Mouse (Mus musculus): ENCODE data around the gene Hmcn1.

DNA sequence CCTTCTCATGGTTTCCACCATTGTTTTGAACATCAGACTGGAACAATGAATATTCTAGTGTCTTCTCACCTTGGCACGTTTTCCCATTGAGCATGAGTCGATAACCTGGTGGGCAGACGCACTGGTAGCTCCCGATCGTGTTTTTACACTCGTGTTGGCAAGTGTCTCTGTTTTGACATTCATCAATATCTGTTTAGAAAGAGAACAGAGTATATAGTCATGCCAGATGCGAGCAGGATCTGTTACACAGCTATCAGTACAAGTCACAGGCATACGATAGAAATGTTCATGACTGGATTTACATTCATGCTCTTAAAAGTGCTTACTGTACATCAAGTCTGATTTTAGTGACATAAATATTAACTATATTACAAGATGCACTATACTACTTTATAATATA is 419.8 kb downstream of the Hmcn1 start:
- no peak for TF ChIP-seq POLR2A (IDR thresholded peaks at IDR 0.05; ENCODE audit: borderline replicate concordance, low read depth, low read length)
- TF ChIP-seq CTCF (IDR thresholded peaks at IDR 0.05; ENCODE audit: low read depth, low read length), result no peak

All from bone marrow macrophage, adult 2 months (primary cell).